Mouse (Mus musculus) testis, adult 2 months (tissue): Measurements from ENCODE around the gene Mroh2a.

ENCODE experiments used
- CTCF ChIP-seq: fragments of 200-500 bp; IDR thresholded peaks from 2 replicates; pipeline ENCODE4 v1.5.1; 2012; ENCODE audit warnings: low read depth, mild to moderate bottlenecking, inconsistent platforms, low read length, moderate library complexity; ENCODE audit not compliant: control insufficient read depth, insufficient read depth, insufficient replicate concordance
- POLR2A ChIP-seq: fragments of 200-500 bp; IDR thresholded peaks from 2 replicates; pipeline ENCODE4 v1.6.1; 2012; ENCODE audit warnings: low read depth, mild to moderate bottlenecking, inconsistent platforms, low read length, moderate library complexity; ENCODE audit not compliant: control insufficient read depth

DNA sequence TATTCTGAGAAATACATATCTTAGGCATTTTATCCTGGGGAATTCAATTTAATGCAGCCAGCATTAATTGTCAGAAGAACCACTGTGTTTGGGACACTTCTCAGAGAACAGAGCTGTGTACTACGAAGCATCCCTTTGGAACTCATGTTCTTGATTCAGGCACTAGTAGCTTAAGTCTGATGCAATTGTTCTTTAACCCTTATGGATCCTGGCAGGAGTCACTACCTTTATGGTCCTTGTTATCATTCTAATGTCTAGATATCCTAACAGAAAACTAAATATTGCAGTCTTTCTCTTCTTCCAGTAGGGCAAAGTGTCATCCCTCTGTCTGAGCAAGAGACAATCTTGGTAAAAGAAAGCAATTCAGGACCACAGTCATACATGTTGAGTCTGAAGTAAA, 13.7 kb upstream of the Mroh2a start:
- no peak for TF ChIP-seq POLR2A
- no peak for TF ChIP-seq CTCF
